Mouse (Mus musculus) right cerebral cortex, postnatal 14 days (tissue): ENCODE measurements at regions not wholly inside any gene's neighbourhood (a gene's known extent, or its start where the extent isn't known, plus 50 kb on each side); places are given as distances from the start of the nearest gene placed in this dataset.

ENCODE experiments used
- DNase-seq: peaks from one replicate; pipeline ENCODE4 v3.0.0; 2022

GRCm38 (mm10) chr2:106458003-106458402, 235.1 kb upstream of the Mpped2 start:
- DNase-seq: no peak

- DNase-seq: no peak
Observed at GRCm38 (mm10) chr2:106461021-106461420, 232.0 kb upstream of the Mpped2 start.

GRCm38 (mm10) chr2:106461490-106461889, 231.6 kb upstream of the Mpped2 start:
- no peak for DNase-seq

GRCm38 (mm10) chr2:106461973-106462637, 231.0 kb upstream of the Mpped2 start:
- DNase-seq: no peak

- DNase-seq: no peak
Observed at GRCm38 (mm10) chr2:106465055-106465454, 228.0 kb upstream of the Mpped2 start.

GRCm38 (mm10) chr2:106465831-106466230, 227.2 kb upstream of the Mpped2 start:
- DNase-seq: no peak

- DNase-seq: no peak
Observed at GRCm38 (mm10) chr2:106469196-106469595, 223.9 kb upstream of the Mpped2 start.

GRCm38 (mm10) chr2:106473458-106473857, 219.6 kb upstream of the Mpped2 start:
- DNase-seq: no peak

GRCm38 (mm10) chr2:106477991-106478390, 215.1 kb upstream of the Mpped2 start:
- DNase-seq: no peak

- no peak for DNase-seq
Observed at GRCm38 (mm10) chr2:106487335-106488082, 205.6 kb upstream of the Mpped2 start.

- DNase-seq: no peak
Observed at GRCm38 (mm10) chr2:106498735-106499134, 194.3 kb upstream of the Mpped2 start.

GRCm38 (mm10) chr2:106499227-106499928, 193.7 kb upstream of the Mpped2 start:
- no peak for DNase-seq

GRCm38 (mm10) chr2:106504933-106505420, 188.1 kb upstream of the Mpped2 start:
- no peak for DNase-seq

- no peak for DNase-seq
Observed at GRCm38 (mm10) chr2:106511889-106512288, 181.2 kb upstream of the Mpped2 start.

GRCm38 (mm10) chr2:106512338-106513024, 180.6 kb upstream of the Mpped2 start:
- DNase-seq: no peak

- DNase-seq: no peak
Observed at GRCm38 (mm10) chr2:106513025-106513386, 180.1 kb upstream of the Mpped2 start.

- no peak for DNase-seq
Observed at GRCm38 (mm10) chr2:106517224-106517623, 175.8 kb upstream of the Mpped2 start.

GRCm38 (mm10) chr2:106522961-106523360, 170.1 kb upstream of the Mpped2 start:
- no peak for DNase-seq

GRCm38 (mm10) chr2:106527008-106527407, 166.1 kb upstream of the Mpped2 start:
- DNase-seq: no peak

GRCm38 (mm10) chr2:106529247-106529646, 163.8 kb upstream of the Mpped2 start:
- no peak for DNase-seq

- DNase-seq: no peak
Observed at GRCm38 (mm10) chr2:106529746-106530145, 163.3 kb upstream of the Mpped2 start.

GRCm38 (mm10) chr2:106538329-106538728, 154.7 kb upstream of the Mpped2 start:
- DNase-seq: no peak

GRCm38 (mm10) chr2:106540176-106540575, 152.9 kb upstream of the Mpped2 start:
- no peak for DNase-seq
